Mouse (Mus musculus) lung, adult 2 months (tissue): Measurements from ENCODE around the gene Naaladl2.

Experiments
- CTCF ChIP-seq: fragments of 200-500 bp; IDR thresholded peaks from 2 replicates; pipeline ENCODE4 v1.5.1; 2011; ENCODE audit warnings: mild to moderate bottlenecking, low read length, control low read depth; ENCODE audit not compliant: insufficient read depth
- POLR2A ChIP-seq: fragments of 200-500 bp; IDR thresholded peaks from 2 replicates; pipeline ENCODE4 v1.6.1; 2011; ENCODE audit warnings: low read depth, mild to moderate bottlenecking, control low read depth, low read length, borderline replicate concordance; ENCODE audit errors: extremely low read depth

GRCm38 (mm10) chr3:25108997-25109396, 35.1 kb downstream of the Naaladl2 start:
- no peak for TF ChIP-seq POLR2A
- no peak for TF ChIP-seq CTCF
